Mouse (Mus musculus) layer of hippocampus, adult 2 months (tissue): ENCODE measurements around the gene Tnk1. TPM values are rescaled to one million over a fixed set of nuclear protein-coding genes. Genes with fewer than 3 reads are reported as not detected.

Experiments
- DNase-seq, 2 experiments: peaks; one replicate each; pipeline ENCODE4 v3.0.0; 2022; ENCODE audit warnings: low spot score in 2 of 2
- H3K27ac ChIP-seq: fragments of 200-600 bp; 2 replicates; pipeline ENCODE4 v1.8.1; 2022
- H3K4me3 ChIP-seq: fragments of 200-600 bp; 2 replicates; pipeline ENCODE4 v1.8.1; 2022; ENCODE audit warnings: mild to moderate bottlenecking
- CTCF ChIP-seq: fragments of 200-600 bp; conservative IDR thresholded peaks from 2 replicates; pipeline ENCODE4 v1.8.1; 2022; ENCODE audit warnings: antibody characterized with exemption, mild to moderate bottlenecking, moderate library complexity
- total RNA-seq, 2 experiments: library from RNA; stranded (reverse); gene quantifications; 2 replicates each; pipeline ENCODE4 v1.2.3; 2021

Tnk1 gene
- total RNA-seq, 2 experiments from 2014 or later, result not detected

- DNase-seq, result no peak
- H3K27ac ChIP-seq, result no peak overlapping the region
- no peak overlapping the region for H3K4me3 ChIP-seq
- no peak for TF ChIP-seq CTCF
Observed at GRCm38 (mm10) chr11:69823456-69823855, 35.1 kb downstream of the Tnk1 start.

DNA sequence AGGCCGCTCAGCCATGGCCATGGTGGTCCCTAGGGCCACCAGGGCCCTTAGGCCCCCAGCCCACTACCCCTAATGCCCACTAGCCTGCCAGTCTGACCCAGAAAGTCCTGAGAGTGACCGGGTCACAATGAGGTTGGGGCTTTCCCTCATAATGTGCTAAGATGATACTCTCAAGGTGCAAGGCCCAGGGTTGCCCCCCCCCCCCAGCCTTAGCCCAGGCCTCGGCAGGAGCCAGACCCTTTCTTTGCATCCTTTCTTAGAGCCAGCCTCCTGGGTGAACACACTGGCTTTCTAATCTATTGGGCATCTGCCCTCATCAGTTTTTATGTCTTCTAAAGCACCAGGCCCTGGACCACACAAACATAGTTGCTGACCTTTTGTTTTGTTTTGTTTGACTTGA, 36.5 kb downstream of the Tnk1 start, which contains the start of gene Spem1:
Gene Spem1 (minus strand): TSS at position 101 of the 400 bp plus-strand sequence.
- Histone ChIP-seq H3K27ac (no peak within 1 kb of the TSS), H3K4me3 (no peak within 1 kb of the TSS)
- no peak for DNase-seq
- no peak for TF ChIP-seq CTCF

- Histone ChIP-seq H3K4me3 (no peak overlapping the region), H3K27ac (no peak overlapping the region)
- DNase-seq, result no peak
- no peak for TF ChIP-seq CTCF
Observed at GRCm38 (mm10) chr11:69818871-69819270, 39.7 kb downstream of the Tnk1 start.

GRCm38 (mm10) chr11:69818365-69818764, 40.2 kb downstream of the Tnk1 start, which contains the start of gene Spem2:
Spem2 (minus strand) TSS chr11:69818465.
- TF ChIP-seq CTCF, result no peak
- Histone ChIP-seq H3K4me3 (no peak within 1 kb of the TSS), H3K27ac (no peak within 1 kb of the TSS)
- no peak for DNase-seq

- Histone ChIP-seq H3K4me3 (no peak overlapping the region), H3K27ac (no peak overlapping the region)
- no peak for TF ChIP-seq CTCF
- no peak for DNase-seq
Observed at GRCm38 (mm10) chr11:69816520-69816919, 42.0 kb downstream of the Tnk1 start.

GRCm38 (mm10) chr11:69815155-69815554, 43.4 kb downstream of the Tnk1 start, which contains the start of gene Gm39566:
Gm39566 (minus strand) TSS chr11:69815298.
- no peak for DNase-seq
- Histone ChIP-seq H3K4me3 (no peak within 1 kb of the TSS), H3K27ac (no peak within 1 kb of the TSS)
- 0 out of 2 replicates have a peak, but pooled peaks have one; percentile 9 for TF ChIP-seq CTCF

DNA sequence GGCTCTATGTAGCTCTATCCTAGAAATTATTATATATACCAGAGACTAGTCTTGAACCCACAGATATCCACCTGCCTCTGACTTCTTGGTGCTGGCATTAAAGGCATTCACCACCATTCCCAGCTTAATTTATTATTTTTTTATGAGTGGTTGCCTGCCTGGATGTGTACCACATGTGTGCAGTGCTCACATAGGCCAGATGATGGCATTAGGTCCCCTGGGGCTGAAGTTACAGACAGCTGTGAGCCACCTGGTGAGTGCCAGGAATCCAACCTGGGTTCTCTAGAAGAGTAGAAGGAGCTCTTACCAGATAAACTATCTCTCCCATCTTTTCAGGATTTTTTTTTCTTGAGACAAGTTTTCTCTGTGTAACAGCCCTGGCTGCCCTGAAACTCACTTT, 48.2 kb downstream of the Tnk1 start:
- H3K4me3 ChIP-seq, result no peak overlapping the region
- no peak for TF ChIP-seq CTCF
- DNase-seq, result no peak
- no peak overlapping the region for H3K27ac ChIP-seq

GRCm38 (mm10) chr11:69807641-69808040, 50.9 kb downstream of the Tnk1 start:
- DNase-seq, result no peak
- Histone ChIP-seq H3K4me3 (no peak overlapping the region), H3K27ac (no peak overlapping the region)
- TF ChIP-seq CTCF, result no peak

DNA sequence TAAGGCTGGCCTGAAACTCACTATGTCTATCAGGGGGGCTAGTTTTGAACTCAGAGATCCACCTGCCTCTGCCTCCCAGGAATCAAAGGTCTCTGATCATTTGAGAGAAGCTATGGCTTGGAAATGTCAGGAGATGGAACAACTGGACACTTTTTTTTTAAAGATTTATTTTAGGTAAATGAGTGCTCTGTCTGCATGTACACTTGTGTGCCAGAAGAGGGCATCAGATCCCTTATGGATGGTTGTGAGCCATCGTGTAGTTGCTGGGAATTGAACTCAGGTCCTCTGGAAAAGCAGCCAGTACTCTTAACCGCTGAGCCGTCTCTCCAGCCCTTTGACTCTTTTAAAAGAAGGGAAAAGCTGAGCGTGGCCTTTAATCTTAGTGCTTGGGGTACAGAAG, 52.2 kb downstream of the Tnk1 start:
- peak; percentile 38 for TF ChIP-seq CTCF
- no peak overlapping the region for H3K4me3 ChIP-seq
- H3K27ac ChIP-seq, result no peak overlapping the region
- DNase-seq, result no peak

- no peak for DNase-seq
- H3K27ac ChIP-seq, result no peak within 1 kb of the TSS
- no peak within 1 kb of the TSS; the same call in 1 of the 2 replicates for H3K4me3 ChIP-seq
- no peak for TF ChIP-seq CTCF
Observed at GRCm38 (mm10) chr11:69804972-69805909, 53.3 kb downstream of the Tnk1 start, which contains the start of gene Tmem102. Tmem102 (minus strand) TSS chr11:69805624.

DNA sequence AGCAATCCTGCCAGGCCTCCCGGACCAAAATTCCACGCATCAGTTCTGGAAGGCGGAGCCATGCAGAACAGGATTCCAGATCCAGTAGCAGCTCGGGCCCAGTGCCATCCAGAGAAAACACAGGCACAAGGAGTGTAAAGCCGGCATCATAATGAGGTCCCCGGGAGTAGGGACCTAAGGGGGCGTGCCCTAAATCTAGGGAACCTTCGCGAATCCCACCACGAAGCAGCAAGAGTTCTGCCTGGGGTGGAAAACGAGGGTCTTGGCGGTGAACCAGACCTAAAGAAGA, 53.9 kb downstream of the Tnk1 start:
- H3K4me3 ChIP-seq, result no peak overlapping the region; the same call in 1 of the 2 replicates
- no peak overlapping the region for H3K27ac ChIP-seq
- no peak for DNase-seq
- TF ChIP-seq CTCF, result no peak

GRCm38 (mm10) chr11:69803786-69804651, 54.5 kb downstream of the Tnk1 start:
- H3K4me3 ChIP-seq, result peak overlapping the region; percentile 63
- peak; percentile 85 for TF ChIP-seq CTCF
- DNase-seq, result peak; percentile 59 to 64
- H3K27ac ChIP-seq, result peak overlapping the region; percentile 82

DNA sequence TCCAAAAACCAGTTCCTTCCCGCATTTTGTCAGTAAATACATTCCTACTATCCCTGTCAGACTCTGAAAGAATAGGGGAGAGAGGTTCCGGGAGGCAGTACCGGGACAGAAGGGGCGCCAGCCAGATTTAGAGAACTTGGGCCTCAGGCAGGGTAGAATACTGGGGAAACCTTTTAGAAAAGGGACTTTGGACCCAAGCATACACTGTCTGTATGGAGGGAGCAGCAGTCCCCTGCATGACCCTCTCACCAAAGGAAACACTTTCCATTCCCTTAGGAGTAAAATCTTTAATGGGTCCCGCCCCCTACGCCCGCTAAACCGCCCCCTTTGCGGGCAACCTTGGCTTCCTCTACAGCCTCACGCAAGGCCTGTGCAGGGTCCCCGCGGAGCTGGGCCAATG, 55.2 kb downstream of the Tnk1 start:
- DNase-seq, result no peak
- peak overlapping the region; percentile 82 for H3K27ac ChIP-seq
- TF ChIP-seq CTCF, result no peak

More for the DNA sequence above, 55.2 kb downstream of the Tnk1 start:
- peak overlapping the region; percentile 63 for H3K4me3 ChIP-seq
